Mouse (Mus musculus) heart, postnatal 36 days (tissue): Measurements from ENCODE around the gene Ulk3. TPM values are rescaled to one million over a fixed set of nuclear protein-coding genes. Genes with fewer than 3 reads are reported as not detected.
A peak's percentile ranks its signal among the peaks of the same experiment; 100 is the strongest.

Source experiments
- DNase-seq, 2 experiments: peaks; one replicate each; pipeline ENCODE4 v3.0.0; 2021 to 2022
- intact Hi-C: fragments of 180-260 bp; cut with DNase I; formaldehyde crosslinking; loops from one replicate; pipeline ENCODE4 v1.15.1; 2025
- total RNA-seq, 2 experiments: library from RNA; stranded (reverse); gene quantifications; 2 replicates each; pipeline ENCODE4 v1.2.3; 2021

Ulk3 gene
- total RNA-seq: 1 to 10 TPM; 7.1 to 8.2 TPM

DNA sequence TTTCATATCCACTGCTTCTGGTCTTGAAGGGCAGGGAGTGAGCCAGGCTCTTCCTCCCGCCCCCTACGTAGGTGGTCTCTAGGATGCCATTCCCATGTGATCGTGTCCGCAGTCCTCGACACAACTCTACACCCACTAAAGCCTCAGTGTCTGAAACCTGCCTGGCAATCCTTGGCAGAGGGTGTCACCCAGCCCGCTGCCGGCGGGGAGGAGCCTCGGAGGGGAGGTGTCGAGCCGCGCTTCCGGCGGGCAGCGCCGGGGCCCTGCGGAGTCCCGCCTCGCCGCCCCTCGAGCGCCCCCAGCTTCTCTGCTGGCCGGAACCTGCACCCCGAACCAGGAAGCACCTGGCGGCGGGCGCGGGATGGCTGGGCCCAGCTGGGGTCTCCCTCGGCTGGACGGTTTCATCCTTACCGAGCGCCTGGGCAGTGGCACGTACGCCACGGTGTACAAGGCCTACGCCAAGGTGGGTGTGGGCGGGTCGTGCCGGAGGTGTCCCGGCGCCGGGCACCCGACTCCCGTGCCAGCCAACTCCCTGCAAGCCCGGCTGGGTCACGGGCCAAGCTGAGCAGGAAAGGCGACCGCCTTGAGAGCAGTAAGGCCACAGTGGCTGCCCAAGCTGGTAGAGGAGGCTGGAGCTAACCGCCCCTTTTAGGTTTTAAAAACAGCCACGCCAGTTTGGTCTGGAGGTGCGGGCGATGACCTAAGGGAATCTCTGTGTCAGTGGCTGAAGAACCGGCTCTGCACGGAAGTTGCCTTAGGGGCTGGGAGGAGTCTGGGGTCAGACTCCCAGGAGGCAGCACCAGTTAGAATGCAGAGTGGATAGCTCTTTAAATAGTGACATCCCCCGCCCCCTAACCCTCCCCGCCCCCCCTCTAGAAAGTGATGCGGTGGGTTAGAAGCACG lies at the start of gene Ulk3:
Ulk3 (plus strand) TSS at position 229 of the 903 bp plus-strand sequence.
- DNase-seq: peak; percentile 77 to 85
- intact Hi-C loops: loop anchor here (2.0 to 5.0 kb wide), 3 partner anchors 29 to 58 kb away; partner anchors contain the start of gene Scamp2

GRCm38 (mm10) chr9:57539550-57539949 lies 49.7 kb upstream of the Ulk3 start:
- intact Hi-C loops: no loop called here
- no peak for DNase-seq

DNA sequence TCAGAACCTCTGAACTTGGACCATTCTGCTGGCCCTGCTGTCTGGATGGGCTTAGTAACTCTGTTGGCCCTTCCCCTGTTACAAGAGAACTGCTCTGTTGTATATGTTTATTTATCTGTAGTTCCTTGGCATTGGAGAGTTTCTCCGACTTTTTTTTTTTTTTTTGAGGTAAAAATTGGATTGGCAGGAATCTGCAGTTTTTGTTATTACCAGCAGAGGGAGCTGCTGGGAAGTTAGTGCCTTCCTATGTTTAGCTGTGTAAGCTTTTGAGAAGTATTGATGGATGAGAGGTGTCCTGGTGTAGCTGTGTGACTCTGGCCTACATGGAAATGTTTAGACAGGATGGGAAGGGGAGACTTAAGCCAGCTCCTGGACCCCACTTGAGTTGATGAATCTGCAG lies 47.9 kb upstream of the Ulk3 start:
- DNase-seq: peak in 1 of 2 experiments; percentile 64
- intact Hi-C loops: loop anchor here (1.0 to 5.0 kb wide), 6 partner anchors 21 to 221 kb away; partner anchors contain the start of gene Ulk3

DNA sequence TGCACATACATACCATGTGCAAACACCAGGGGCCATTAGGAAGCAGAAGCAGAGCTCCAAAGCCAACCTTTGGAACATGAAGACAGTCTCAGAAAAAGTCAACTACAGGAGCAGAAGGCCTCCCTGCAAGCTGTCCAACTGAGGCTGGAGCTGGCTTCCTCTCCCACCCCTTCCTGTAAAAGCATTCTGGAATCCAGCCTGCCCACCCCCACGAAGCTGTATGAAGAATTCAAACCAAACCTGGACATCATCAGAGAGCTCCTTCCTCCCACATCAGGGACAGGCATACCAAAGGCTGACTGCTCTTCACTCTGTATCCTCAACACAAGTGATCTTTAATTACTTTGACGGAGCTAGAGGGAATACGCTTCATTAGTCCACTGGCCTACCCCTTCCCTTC lies 45.3 kb upstream of the Ulk3 start:
- no peak for DNase-seq
- intact Hi-C loops: loop anchor here (5.0 kb wide), 3 partner anchors 98 to 218 kb away; no protein-coding TSS in a partner anchor

DNA sequence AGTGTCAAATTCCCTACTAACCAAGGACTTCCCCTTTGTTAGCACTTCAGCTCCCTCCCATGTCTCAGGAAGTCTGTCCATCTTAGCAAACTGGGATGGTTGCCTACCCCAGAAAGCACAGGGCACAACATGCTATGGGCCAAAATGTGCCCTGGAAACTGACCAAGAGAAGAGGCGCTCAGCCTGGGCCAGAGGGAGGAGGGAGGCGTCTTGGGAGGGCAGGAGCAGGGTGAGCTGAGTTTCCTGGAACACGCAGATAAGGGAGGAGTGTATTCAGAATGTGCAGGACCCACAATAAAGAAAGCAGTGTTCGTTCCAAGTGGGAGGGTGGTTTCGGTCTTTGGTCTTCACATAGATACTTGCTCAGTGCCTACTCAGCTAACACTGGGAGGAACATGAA lies 42.0 kb upstream of the Ulk3 start:
- intact Hi-C loops: no loop called here

DNA sequence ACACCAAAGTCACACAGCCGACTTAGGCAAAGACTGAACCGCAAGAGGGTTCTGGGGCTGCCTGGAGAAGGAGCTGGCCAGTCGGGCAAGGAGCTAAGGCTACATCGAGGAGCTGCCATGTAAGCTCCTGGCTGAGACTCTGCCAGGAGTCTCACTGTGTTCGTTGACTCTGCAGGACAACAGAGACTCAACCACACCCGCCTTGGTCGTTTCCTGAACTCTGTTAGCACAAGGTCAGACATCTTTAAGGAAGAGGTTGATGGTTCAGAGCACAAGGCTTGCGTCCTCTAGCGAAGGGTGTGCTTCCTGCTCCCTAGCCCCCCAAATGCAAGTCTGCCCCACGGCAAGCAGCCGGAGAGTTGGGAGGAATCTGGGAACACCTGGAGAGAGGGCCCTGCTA lies 41.4 kb upstream of the Ulk3 start:
- intact Hi-C loops: no loop called here
- DNase-seq: no peak

More for the DNA sequence above, 42.0 kb upstream of the Ulk3 start:
- DNase-seq: peak; percentile 59 to 69

DNA sequence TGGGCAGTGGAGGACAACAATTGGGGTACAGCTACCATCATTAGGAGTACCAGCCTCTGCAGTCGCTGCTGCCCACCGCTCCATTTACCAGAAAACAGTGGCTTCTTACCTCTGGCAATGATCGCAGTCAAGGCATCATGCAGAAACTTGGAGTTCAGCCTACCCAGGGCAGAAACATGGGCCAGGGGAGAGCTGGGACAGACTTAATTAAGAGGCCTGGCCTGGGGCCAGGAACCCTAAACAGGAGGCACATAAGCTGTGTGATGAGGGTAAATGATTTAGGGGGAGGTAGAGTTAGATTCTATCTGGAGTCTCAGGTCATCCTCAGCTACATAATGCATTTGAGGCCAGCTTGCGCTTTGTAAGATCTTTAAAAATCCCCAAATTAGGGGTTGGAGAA lies 40.1 kb upstream of the Ulk3 start:
- intact Hi-C loops: no loop called here
- DNase-seq: no peak

- intact Hi-C loops: no loop called here
- no peak for DNase-seq
These were observed 39.0 kb upstream of the Ulk3 start for GRCm38 (mm10) chr9:57550126-57550862.

DNA sequence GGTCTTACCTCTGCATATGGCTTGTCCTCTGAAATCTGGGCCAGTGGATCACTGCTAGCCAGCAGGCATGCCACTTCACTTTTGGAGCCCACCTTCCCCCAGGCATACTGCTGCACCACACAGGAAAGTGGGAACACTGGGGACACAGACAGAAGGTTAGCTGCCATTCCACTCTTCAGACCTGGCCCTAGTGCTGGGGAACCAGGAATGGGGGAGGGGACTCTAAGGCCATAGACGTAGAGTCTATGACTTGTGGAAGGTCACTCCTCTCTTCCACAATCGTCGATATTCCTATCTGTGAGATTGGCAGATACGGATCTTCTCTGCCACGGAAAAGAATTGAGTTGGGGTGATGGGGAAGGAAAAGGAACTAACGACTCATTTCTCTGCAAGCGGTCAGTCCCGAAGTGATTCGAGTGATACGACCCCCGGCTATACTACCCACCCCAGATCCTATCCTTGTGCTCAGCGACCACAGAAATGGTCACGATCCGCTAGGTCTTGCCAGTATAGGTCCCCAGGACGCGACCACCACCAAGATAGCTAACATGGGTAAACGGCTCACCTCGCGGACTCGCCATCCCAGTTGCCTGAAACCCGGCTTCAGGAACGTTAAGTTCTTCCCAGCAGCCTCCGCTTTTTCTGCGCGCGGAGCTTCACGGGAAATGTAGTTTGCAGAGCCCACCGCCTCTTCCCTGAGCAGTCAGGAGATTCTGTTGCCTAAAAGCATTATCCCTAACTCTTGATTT lies 36.9 kb upstream of the Ulk3 start, which contains the start of gene Mpi:
Mpi (minus strand) TSS at position 625 of the 749 bp plus-strand sequence.
- intact Hi-C loops: no loop called here
- DNase-seq: peak; percentile 74 to 75

GRCm38 (mm10) chr9:57553119-57553518 lies 36.1 kb upstream of the Ulk3 start:
- no peak for DNase-seq
- intact Hi-C loops: no loop called here

GRCm38 (mm10) chr9:57554753-57555152 lies 34.5 kb upstream of the Ulk3 start:
- DNase-seq: no peak
- intact Hi-C loops: no loop called here

DNA sequence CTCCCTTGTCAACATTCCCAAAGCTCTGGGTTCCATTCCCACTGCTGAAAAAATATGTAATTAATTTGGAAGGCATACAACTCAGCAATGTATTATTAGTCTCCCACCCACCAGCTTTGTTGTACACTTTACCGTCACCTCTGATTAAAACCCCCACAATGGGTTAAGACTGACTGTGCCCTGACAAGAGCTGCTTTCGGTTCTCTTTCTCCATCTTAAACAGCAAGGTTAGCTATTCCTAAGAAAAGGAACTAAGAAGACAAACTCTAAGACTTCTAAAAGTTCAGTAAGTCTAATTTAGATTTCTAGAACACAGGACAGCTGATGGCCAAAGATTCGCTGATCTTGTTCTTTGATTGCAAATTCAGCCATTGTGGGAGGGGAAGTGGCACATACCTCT lies 32.0 kb upstream of the Ulk3 start:
- intact Hi-C loops: no loop called here
- no peak for DNase-seq

- no peak for DNase-seq
- intact Hi-C loops: no loop called here
These were observed 30.6 kb upstream of the Ulk3 start for GRCm38 (mm10) chr9:57558625-57559024.

- intact Hi-C loops: no loop called here
- no peak for DNase-seq
These were observed 29.7 kb upstream of the Ulk3 start for GRCm38 (mm10) chr9:57559568-57559967.

DNA sequence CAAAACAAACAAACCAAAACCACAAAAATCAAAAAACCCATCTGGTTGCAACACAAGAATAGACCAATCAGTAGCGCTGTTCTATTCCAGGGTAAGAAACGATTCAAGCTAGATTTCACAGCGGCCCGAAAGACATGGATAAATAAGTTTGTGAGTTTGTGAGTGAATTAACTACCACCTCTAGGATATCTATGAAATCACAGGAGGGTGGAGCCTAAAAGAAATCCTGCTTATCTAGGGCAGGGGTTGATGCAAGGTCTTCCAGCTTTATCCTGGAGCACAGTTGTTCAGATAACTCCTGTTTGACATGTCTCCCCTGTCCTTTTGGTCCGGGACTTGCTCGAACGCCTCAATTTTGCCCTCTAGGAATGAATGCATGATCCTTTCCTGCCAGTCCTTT lies 29.0 kb upstream of the Ulk3 start:
- no peak for DNase-seq
- intact Hi-C loops: loop anchor here (2.0 kb wide), 1 partner anchor 29 kb away; the partner anchor contains the start of gene Ulk3

- DNase-seq: peak; percentile 94 to 97
- intact Hi-C loops: loop anchor here (2.0 kb wide), 1 partner anchor 28 kb away; the partner anchor contains the start of gene Ulk3
These were observed 28.2 kb upstream of the Ulk3 start, which contains the start of gene Scamp2 for GRCm38 (mm10) chr9:57560861-57561710. Gene Scamp2, plus strand, starts transcription at chr9:57560943.

GRCm38 (mm10) chr9:57561711-57562099 lies 27.5 kb upstream of the Ulk3 start:
- no peak for DNase-seq
- intact Hi-C loops: loop anchor here (2.0 kb wide), 2 partner anchors 21 to 27 kb away; partner anchors contain the start of gene Ulk3

DNA sequence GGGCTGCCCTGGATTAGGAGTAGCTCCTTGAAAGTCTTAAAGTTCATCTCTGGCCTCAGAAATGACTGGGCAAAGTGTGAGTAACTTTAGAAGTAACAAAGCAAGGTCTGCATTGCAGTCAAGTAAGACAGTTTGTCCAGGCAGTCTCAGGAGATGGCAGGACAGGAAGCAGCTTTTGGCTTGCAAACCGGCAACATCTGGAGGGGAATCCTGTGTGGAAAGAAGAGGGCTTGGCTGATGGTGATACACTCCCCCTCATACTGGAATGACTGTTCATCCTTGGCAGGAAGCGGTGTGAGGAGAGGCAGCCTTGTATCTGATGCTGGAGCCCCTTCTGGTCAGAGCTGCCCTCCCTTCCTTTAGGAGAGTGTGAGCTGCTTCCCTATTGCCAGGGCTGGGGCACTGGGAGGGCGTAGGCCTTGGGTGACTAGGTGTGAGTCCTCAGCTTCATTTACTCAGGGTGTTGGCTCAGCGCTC lies 26.3 kb upstream of the Ulk3 start:
- DNase-seq: peak; percentile 48 to 66
- intact Hi-C loops: loop anchor here (2.0 kb wide), 1 partner anchor 22 kb away; no protein-coding TSS in a partner anchor

DNA sequence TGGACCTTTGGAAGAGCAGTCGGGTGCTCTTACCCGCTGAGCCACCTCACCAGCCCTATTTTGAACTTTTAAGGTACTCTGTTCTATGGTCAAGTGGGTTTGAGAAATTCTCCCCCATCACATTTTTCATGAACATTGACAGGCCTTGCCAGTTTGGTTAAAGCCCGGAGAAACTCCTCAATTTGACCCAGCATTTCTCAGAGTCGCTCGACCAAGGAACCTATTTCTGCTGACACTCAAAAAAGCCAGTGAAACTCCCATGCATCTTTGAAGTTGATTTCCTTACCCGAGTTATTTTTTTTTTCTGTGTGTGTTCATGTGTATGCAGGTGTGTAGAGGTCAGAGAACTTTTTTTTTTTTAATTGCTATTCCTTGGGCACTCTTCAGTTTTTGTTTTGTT lies 24.6 kb upstream of the Ulk3 start:
- DNase-seq: no peak
- intact Hi-C loops: no loop called here
